Mouse (Mus musculus): Measurements from ENCODE around the gene Sart1. TPM values are rescaled to one million over a fixed set of nuclear protein-coding genes. Genes with fewer than 3 reads are reported as not detected.
"Not testable (repeated sequence)": the region's sequence is repeated elsewhere in the genome, so short reads cannot be mapped to it uniquely, and the experiment has no call there.

Sart1 gene
- polyA plus RNA-seq, 1 experiment, result 27.7 TPM

- Histone ChIP-seq H3K4me1 (ENCODE audit: control insufficient read depth, insufficient read depth, insufficient read length, low read length) (peaks cover 6% of the 10 kb centered on the region; the same call in 1 of the 2 replicates), H3K36me3 (ENCODE audit: control insufficient read depth, insufficient read depth, low read length) (no peaks in the 10 kb centered on the region), H3K4me3 (ENCODE audit: low read depth, low read length) (peak overlapping the region; percentile 43), H3K27me3 (ENCODE audit: control insufficient read depth, insufficient read depth, low read length) (no peaks in the 10 kb centered on the region), H3K27ac (ENCODE audit: insufficient read depth, low read depth, low read length) (peak overlapping the region; percentile 39)
- no peak for TF ChIP-seq CTCF (IDR thresholded peaks at IDR 0.05; ENCODE audit: extremely low read depth, insufficient read length, insufficient replicate concordance, low read depth, low read length)
- TF ChIP-seq POLR2A (IDR thresholded peaks at IDR 0.05; ENCODE audit: low read depth, low read length), result no peak
- WGBS, result 8% methylated on average over 7 of the region's 7 CpGs
Observed at GRCm38 (mm10) chr19:5405924-5406323, 17.4 kb upstream of the Sart1 start.

DNA sequence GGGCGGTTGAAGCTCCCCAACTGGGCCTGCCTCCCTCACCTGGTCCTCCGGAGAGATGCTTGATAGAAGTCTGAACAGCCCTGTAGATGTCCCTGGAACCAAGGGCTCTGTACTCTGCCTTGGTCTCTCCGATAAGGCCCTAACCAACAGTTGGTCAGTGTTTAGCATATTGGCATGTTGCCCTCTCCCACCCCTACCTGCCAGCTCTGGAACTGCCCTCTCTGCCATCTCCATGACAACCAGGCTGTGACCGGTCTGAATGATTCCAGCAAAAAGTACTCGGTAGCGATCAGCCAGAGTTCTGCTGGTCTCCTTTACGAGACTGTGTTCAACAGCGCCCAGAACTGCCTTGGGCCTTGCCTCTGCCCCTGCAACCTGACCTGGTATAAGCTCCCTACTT is 13.8 kb upstream of the Sart1 start, which contains the start of gene Tsga10ip:
TSS of gene Tsga10ip (minus strand) at position 234 of the 400 bp plus-strand sequence.
- no peak for TF ChIP-seq POLR2A (IDR thresholded peaks at IDR 0.05; ENCODE audit: low read depth, low read length)
- no peak for TF ChIP-seq CTCF (IDR thresholded peaks at IDR 0.05; ENCODE audit: extremely low read depth, insufficient read length, insufficient replicate concordance, low read depth, low read length)
- WGBS, result 82% methylated on average over 8 of the region's 8 CpGs
- H3K27ac ChIP-seq (ENCODE audit: insufficient read depth, low read depth, low read length), result no peak within 1 kb of the TSS
- H3K36me3 ChIP-seq (ENCODE audit: control insufficient read depth, insufficient read depth, low read length), result no peaks in the 10 kb centered on the region
- no peaks in the 10 kb centered on the region for H3K27me3 ChIP-seq (ENCODE audit: control insufficient read depth, insufficient read depth, low read length)
- H3K4me1 ChIP-seq (ENCODE audit: control insufficient read depth, insufficient read depth, insufficient read length, low read length), result no peaks in the 10 kb centered on the region
- H3K4me3 ChIP-seq (ENCODE audit: low read depth, low read length), result no peak within 1 kb of the TSS

GRCm38 (mm10) chr19:5401073-5401472 is 12.6 kb upstream of the Sart1 start:
- 68% methylated on average over 4 of the region's 4 CpGs for WGBS
- H3K27me3 ChIP-seq (ENCODE audit: control insufficient read depth, insufficient read depth, low read length); H3K4me3 ChIP-seq (ENCODE audit: low read depth, low read length); H3K27ac ChIP-seq (ENCODE audit: insufficient read depth, low read depth, low read length); H3K36me3 ChIP-seq (ENCODE audit: control insufficient read depth, insufficient read depth, low read length); H3K4me1 ChIP-seq (ENCODE audit: control insufficient read depth, insufficient read depth, insufficient read length, low read length): not testable (repeated sequence)

GRCm38 (mm10) chr19:5395371-5395770 is 6.9 kb upstream of the Sart1 start:
- no peak overlapping the region for H3K4me3 ChIP-seq (ENCODE audit: low read depth, low read length)
- no peaks in the 10 kb centered on the region for H3K27me3 ChIP-seq (ENCODE audit: control insufficient read depth, insufficient read depth, low read length)
- TF ChIP-seq POLR2A (IDR thresholded peaks at IDR 0.05; ENCODE audit: low read depth, low read length) (no peak), CTCF (IDR thresholded peaks at IDR 0.05; ENCODE audit: extremely low read depth, insufficient read length, insufficient replicate concordance, low read depth, low read length) (no peak)
- no peak overlapping the region for H3K27ac ChIP-seq (ENCODE audit: insufficient read depth, low read depth, low read length)
- H3K36me3 ChIP-seq (ENCODE audit: control insufficient read depth, insufficient read depth, low read length), result no peaks in the 10 kb centered on the region
- H3K4me1 ChIP-seq (ENCODE audit: control insufficient read depth, insufficient read depth, insufficient read length, low read length), result 0 out of 2 replicates have a peak, but pooled peaks cover 2% of the 10 kb centered on the region
- WGBS, result 68% methylated on average over 4 of the region's 4 CpGs

DNA sequence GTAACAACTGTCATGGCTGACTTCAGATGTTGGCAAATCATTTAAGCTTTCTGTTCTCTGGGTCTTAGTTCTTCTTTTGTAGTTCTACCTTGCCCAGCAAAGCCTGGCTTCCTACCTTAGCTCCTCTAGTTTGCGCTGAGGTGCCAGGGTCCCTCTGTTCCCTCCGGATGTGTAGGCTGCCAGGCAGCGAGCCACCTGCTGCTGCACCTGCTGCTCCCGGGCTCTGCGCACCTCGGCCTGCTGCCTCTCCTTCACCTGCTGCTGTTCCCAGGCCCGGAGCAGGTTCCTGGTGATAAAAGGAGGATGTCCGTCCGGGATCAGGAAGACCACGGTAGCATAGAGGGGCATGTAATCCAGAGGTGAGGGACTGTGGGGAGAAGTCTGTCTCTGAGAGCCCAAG is 5.7 kb upstream of the Sart1 start:
- Histone ChIP-seq H3K4me1 (ENCODE audit: control insufficient read depth, insufficient read depth, insufficient read length, low read length) (peaks cover 11% of the 10 kb centered on the region; the same call in 1 of the 2 replicates), H3K36me3 (ENCODE audit: control insufficient read depth, insufficient read depth, low read length) (no peaks in the 10 kb centered on the region), H3K27me3 (ENCODE audit: control insufficient read depth, insufficient read depth, low read length) (no peaks in the 10 kb centered on the region), H3K4me3 (ENCODE audit: low read depth, low read length) (no peak overlapping the region), H3K27ac (ENCODE audit: insufficient read depth, low read depth, low read length) (no peak overlapping the region)
- TF ChIP-seq POLR2A (IDR thresholded peaks at IDR 0.05; ENCODE audit: low read depth, low read length) (no peak), CTCF (IDR thresholded peaks at IDR 0.05; ENCODE audit: extremely low read depth, insufficient read length, insufficient replicate concordance, low read depth, low read length) (no peak)
- 23% methylated on average over 10 of the region's 10 CpGs for WGBS

GRCm38 (mm10) chr19:5392892-5393291 is 4.4 kb upstream of the Sart1 start:
- H3K27ac ChIP-seq (ENCODE audit: insufficient read depth, low read depth, low read length), result no peak overlapping the region
- H3K36me3 ChIP-seq (ENCODE audit: control insufficient read depth, insufficient read depth, low read length), result no peaks in the 10 kb centered on the region
- no peaks in the 10 kb centered on the region for H3K27me3 ChIP-seq (ENCODE audit: control insufficient read depth, insufficient read depth, low read length)
- H3K4me1 ChIP-seq (ENCODE audit: control insufficient read depth, insufficient read depth, insufficient read length, low read length), result peaks cover 11% of the 10 kb centered on the region; the same call in 1 of the 2 replicates
- no peak overlapping the region for H3K4me3 ChIP-seq (ENCODE audit: low read depth, low read length)
- TF ChIP-seq POLR2A (IDR thresholded peaks at IDR 0.05; ENCODE audit: low read depth, low read length) (no peak), CTCF (IDR thresholded peaks at IDR 0.05; ENCODE audit: extremely low read depth, insufficient read length, insufficient replicate concordance, low read depth, low read length) (no peak)
- WGBS, result 22% methylated on average over 4 of the region's 4 CpGs

DNA sequence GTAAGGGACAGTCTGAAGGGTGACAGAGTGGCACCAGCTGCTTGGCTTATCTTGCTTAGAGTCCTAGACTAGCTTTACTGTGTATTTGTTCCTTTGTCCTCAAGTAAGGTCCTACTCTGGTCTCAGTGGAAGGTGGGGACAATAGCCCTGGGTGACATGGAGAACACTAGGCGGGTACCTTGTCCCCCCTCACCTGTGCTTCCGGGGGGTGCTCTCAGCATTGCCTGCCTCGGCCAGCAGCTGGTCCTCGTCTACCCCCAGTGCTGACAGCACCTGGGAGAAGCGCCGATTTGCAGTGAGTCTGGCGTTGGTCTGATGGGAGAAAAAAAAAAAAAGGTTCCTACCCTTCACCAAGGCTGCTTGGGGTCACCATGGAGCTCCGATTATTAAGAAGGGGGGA is 1.9 kb upstream of the Sart1 start:
- Histone ChIP-seq H3K4me3 (ENCODE audit: low read depth, low read length) (no peak overlapping the region), H3K27me3 (ENCODE audit: control insufficient read depth, insufficient read depth, low read length) (no peaks in the 10 kb centered on the region), H3K27ac (ENCODE audit: insufficient read depth, low read depth, low read length) (peak overlapping the region; percentile 93), H3K4me1 (ENCODE audit: control insufficient read depth, insufficient read depth, insufficient read length, low read length) (peaks cover 11% of the 10 kb centered on the region; the same call in 1 of the 2 replicates), H3K36me3 (ENCODE audit: control insufficient read depth, insufficient read depth, low read length) (no peaks in the 10 kb centered on the region; the same call in 1 of the 2 replicates)
- 54% methylated on average over 8 of the region's 8 CpGs for WGBS
- TF ChIP-seq POLR2A (IDR thresholded peaks at IDR 0.05; ENCODE audit: low read depth, low read length) (no peak), CTCF (IDR thresholded peaks at IDR 0.05; ENCODE audit: extremely low read depth, insufficient read length, insufficient replicate concordance, low read depth, low read length) (no peak)

All from small intestine, adult 2 months (tissue).